Mouse (Mus musculus) forebrain, embryonic 11.5 days (tissue): Measurements from ENCODE around the gene Olfr452. TPM values are rescaled to one million over a fixed set of nuclear protein-coding genes. Genes with fewer than 3 reads are reported as not detected.
A peak's percentile ranks its signal among the peaks of the same experiment; 100 is the strongest.

Source experiments
- ATAC-seq: fragments of 200-750 bp; cut with Nextera tagmentation; replicated peaks from 2 replicates; pipeline ENCODE4 v1.8.0; 2017; ENCODE audit warnings: moderate TSS enrichment; ENCODE audit not compliant: low FRiP score
- DNase-seq: peaks from one replicate; pipeline ENCODE4 v3.0.0-alpha.2; 2017; ENCODE audit warnings: low spot score
- H3K27ac ChIP-seq: fragments of 300-500 bp; sonication (generic); 2 replicates; pipeline ENCODE4 v1.5.1; 2014; ENCODE audit warnings: low read depth, low read length
- H3K27me3 ChIP-seq: fragments of 300-500 bp; sonication (generic); 2 replicates; pipeline ENCODE4 v1.6.1; 2014; ENCODE audit warnings: mild to moderate bottlenecking, low read length, mixed read lengths; ENCODE audit not compliant: control insufficient read depth, insufficient read depth
- H3K36me3 ChIP-seq: fragments of 300-500 bp; sonication (generic); 2 replicates; pipeline ENCODE4 v1.6.1; 2014; ENCODE audit warnings: mild to moderate bottlenecking, low read length, moderate library complexity, mixed read lengths; ENCODE audit not compliant: control insufficient read depth, insufficient read depth
- H3K4me1 ChIP-seq: fragments of 300-500 bp; sonication (generic); replicated peaks from 2 replicates; pipeline ENCODE4 v1.6.1; 2014; ENCODE audit warnings: low read length, mixed read lengths; ENCODE audit not compliant: control insufficient read depth, insufficient read depth
- H3K4me2 ChIP-seq: fragments of 300-500 bp; sonication (generic); 2 replicates; pipeline ENCODE4 v1.6.1; 2014; ENCODE audit warnings: low read depth, mild to moderate bottlenecking, low read length, moderate library complexity, mixed read lengths; ENCODE audit not compliant: severe bottlenecking
- H3K4me3 ChIP-seq: fragments of 300-500 bp; sonication (generic); 2 replicates; pipeline ENCODE4 v1.5.1; 2014; ENCODE audit warnings: low read depth, low read length
- H3K9ac ChIP-seq: fragments of 300-500 bp; sonication (generic); 2 replicates; pipeline ENCODE4 v1.6.1; 2014; ENCODE audit warnings: low read length
- H3K9me3 ChIP-seq: fragments of 300-500 bp; sonication (generic); 2 replicates; pipeline ENCODE4 v1.6.1; 2016; ENCODE audit warnings: low read length, mixed read lengths; ENCODE audit not compliant: control insufficient read depth
- WGBS: fragments of 180-500 bp; shearing (Covaris S2); extraction: QIAGEN DNeasy Blood & Tissue Kit; methylation state at CpG from one replicate; pipeline ENCODE4 v1.1.7; 2014; 5-methylcytosine and 5-hydroxymethylcytosine counted together
- polyA plus RNA-seq: library from polyadenylated mRNA; unstranded; fragments of >200 nt; fragmentation: Nextera tagmentation; extraction: Ambion mirVana; gene quantifications from 2 replicates; pipeline ENCODE4 v1.2.1, GENCODE M21; 2014

The Olfr452 gene
- not detected in 2 replicates for polyA plus RNA-seq

GRCm38 (mm10) chr6:42784793-42785192 is at the start of gene Olfr452:
Olfr452 (plus strand) TSS chr6:42785093.
- no peaks in the 10 kb centered on the region for H3K36me3 ChIP-seq
- H3K4me1 ChIP-seq: no peaks in the 10 kb centered on the region
- no peak for ATAC-seq
- no peak within 1 kb of the TSS for H3K27ac ChIP-seq
- DNase-seq: no peak
- no peak within 1 kb of the TSS for H3K4me2 ChIP-seq
- H3K4me3 ChIP-seq: no peak within 1 kb of the TSS
- H3K9ac ChIP-seq: no peak within 1 kb of the TSS
- H3K27me3 ChIP-seq: no peaks in the 10 kb centered on the region
- H3K9me3 ChIP-seq: no peaks in the 10 kb centered on the region

DNA sequence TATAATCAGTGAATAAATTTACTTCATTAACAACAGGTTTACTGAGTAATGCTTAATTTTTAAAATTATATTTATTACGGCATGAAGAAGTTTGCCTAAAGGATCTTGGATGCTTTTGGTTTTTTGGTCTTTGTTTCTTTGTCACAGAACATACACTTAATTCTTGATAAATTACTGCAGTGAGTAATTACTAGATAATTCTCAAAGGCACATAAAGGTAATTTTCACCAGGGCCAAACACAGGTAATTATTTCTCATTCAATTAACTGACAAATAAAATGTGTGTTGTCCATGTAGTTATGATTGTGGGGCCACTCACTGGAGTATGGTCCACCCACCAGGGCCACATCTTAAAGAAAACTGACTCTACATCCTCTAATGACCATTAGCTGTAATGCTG is 45.8 kb upstream of the Olfr452 start, which contains the start of gene Olfr453:
Gene Olfr453 (plus strand): TSS at position 301 of the 400 bp plus-strand sequence.
- DNase-seq: no peak
- no peak within 1 kb of the TSS for H3K27ac ChIP-seq
- no peaks in the 10 kb centered on the region for H3K27me3 ChIP-seq
- no peak within 1 kb of the TSS for H3K4me3 ChIP-seq
- H3K36me3 ChIP-seq: no peaks in the 10 kb centered on the region
- WGBS: 98% methylated on average over 1 of the region's 1 CpGs
- no peak for ATAC-seq
- no peaks in the 10 kb centered on the region for H3K9me3 ChIP-seq
- no peak within 1 kb of the TSS for H3K4me2 ChIP-seq
- H3K9ac ChIP-seq: no peak within 1 kb of the TSS
- H3K4me1 ChIP-seq: no peaks in the 10 kb centered on the region

GRCm38 (mm10) chr6:42742303-42742702 is 42.6 kb upstream of the Olfr452 start:
- H3K9me3 ChIP-seq: no peaks in the 10 kb centered on the region
- no peak overlapping the region for H3K9ac ChIP-seq
- H3K27me3 ChIP-seq: no peaks in the 10 kb centered on the region
- DNase-seq (no peak), ATAC-seq (no peak)
- no peaks in the 10 kb centered on the region for H3K36me3 ChIP-seq
- no peak overlapping the region for H3K4me3 ChIP-seq
- H3K27ac ChIP-seq: no peak overlapping the region
- H3K4me1 ChIP-seq: no peaks in the 10 kb centered on the region
- H3K4me2 ChIP-seq: no peak overlapping the region
- 89% methylated on average over 5 of the region's 5 CpGs for WGBS

DNA sequence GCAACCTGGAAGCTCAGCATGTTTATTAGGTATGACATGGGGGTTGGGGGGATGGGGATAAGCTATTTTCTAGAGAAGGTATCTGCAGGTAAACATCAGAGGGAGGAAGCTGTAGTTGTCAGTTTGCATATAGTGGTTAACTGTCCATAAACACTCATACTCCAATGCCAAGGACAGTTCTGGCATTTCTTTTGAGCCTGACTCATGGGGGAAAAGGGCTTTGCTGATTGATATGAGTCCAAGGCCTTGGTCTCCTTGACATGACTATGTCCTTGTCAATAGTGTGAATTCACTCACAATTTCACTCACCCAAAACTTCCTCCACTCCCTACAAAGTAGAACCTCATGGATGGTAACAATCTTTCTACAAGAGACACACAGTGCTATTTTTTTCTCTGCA is 37.0 kb upstream of the Olfr452 start:
- Histone ChIP-seq H3K27ac (no peak overlapping the region), H3K9ac (no peak overlapping the region), H3K4me1 (no peaks in the 10 kb centered on the region), H3K27me3 (no peaks in the 10 kb centered on the region), H3K4me2 (no peak overlapping the region), H3K9me3 (no peaks in the 10 kb centered on the region), H3K36me3 (no peaks in the 10 kb centered on the region), H3K4me3 (no peak overlapping the region)
- no peak for ATAC-seq
- DNase-seq: no peak

GRCm38 (mm10) chr6:42756104-42756503 is 28.8 kb upstream of the Olfr452 start, which contains the start of gene Olfr38:
Olfr38 (plus strand) TSS chr6:42756404.
- no peak for DNase-seq
- H3K27me3 ChIP-seq: no peaks in the 10 kb centered on the region
- H3K9ac ChIP-seq: no peak within 1 kb of the TSS
- H3K36me3 ChIP-seq: no peaks in the 10 kb centered on the region
- H3K27ac ChIP-seq: no peak within 1 kb of the TSS
- 79% methylated on average over 1 of the region's 1 CpGs for WGBS
- no peaks in the 10 kb centered on the region for H3K4me1 ChIP-seq
- no peak for ATAC-seq
- H3K4me2 ChIP-seq: no peak within 1 kb of the TSS
- H3K9me3 ChIP-seq: no peaks in the 10 kb centered on the region
- no peak within 1 kb of the TSS for H3K4me3 ChIP-seq

DNA sequence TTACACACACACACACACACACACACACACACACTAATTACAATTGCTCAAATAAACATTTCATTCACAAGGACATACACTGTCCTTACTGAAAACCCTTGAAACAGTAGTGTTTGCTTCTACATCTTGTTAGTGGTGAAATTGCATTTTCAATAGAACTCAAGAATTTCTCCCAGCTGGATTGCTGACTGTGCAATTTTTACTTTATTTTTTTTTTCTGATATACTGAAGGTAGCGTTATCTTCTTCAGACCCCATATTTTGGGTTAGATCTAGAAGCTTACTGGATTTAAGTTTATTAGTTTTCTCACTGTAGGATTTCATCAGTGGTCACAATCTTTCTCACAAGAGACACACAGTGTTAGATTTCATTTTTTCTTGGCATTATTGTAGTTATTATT is 7.8 kb upstream of the Olfr452 start:
- H3K4me1 ChIP-seq: no peaks in the 10 kb centered on the region
- no peaks in the 10 kb centered on the region for H3K9me3 ChIP-seq
- H3K27ac ChIP-seq: no peak overlapping the region
- no peaks in the 10 kb centered on the region for H3K36me3 ChIP-seq
- H3K9ac ChIP-seq: no peak overlapping the region
- WGBS: 90% methylated on average over 1 of the region's 1 CpGs
- no peaks in the 10 kb centered on the region for H3K27me3 ChIP-seq
- no peak overlapping the region for H3K4me2 ChIP-seq
- ATAC-seq (no peak), DNase-seq (no peak)
- no peak overlapping the region for H3K4me3 ChIP-seq

DNA sequence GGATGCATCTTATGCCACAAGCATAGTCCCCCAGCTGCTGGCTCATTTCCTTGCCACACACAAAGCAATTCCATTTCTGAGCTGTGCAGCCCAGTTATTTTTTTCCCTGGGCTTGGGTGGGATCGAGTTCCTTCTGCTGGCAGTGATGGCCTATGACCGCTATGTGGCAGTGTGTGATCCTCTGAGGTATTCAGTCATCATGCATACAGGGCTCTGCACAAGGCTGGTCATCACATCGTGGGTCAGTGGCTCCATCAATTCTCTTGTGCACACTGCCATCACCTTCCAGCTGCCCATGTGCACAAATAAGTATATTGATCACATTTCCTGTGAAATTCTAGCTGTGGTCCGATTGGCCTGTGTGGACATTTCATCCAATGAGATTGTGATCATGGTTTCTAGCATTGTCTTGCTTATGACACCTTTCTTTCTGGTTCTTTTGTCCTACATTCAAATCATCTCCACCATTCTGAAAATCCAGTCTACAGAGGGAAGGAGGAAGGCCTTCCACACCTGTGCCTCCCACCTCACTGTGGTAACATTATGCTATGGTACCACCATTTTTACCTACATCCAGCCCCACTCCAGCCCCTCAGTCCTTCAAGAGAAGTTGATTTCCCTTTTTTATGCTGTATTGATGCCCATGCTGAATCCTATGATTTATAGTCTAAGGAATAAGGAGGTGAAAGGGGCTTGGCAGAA is 5.5 kb downstream of the Olfr452 start:
- no peak overlapping the region for H3K27ac ChIP-seq
- H3K36me3 ChIP-seq: no peaks in the 10 kb centered on the region
- H3K4me2 ChIP-seq: no peak overlapping the region
- no peaks in the 10 kb centered on the region for H3K27me3 ChIP-seq
- no peaks in the 10 kb centered on the region for H3K9me3 ChIP-seq
- DNase-seq (no peak), ATAC-seq (peak; percentile 58; the same call in 1 of the 2 replicates)
- H3K4me3 ChIP-seq: no peak overlapping the region
- no peaks in the 10 kb centered on the region for H3K4me1 ChIP-seq
- WGBS: 42% methylated on average over 4 of the region's 4 CpGs
- no peak overlapping the region for H3K9ac ChIP-seq

DNA sequence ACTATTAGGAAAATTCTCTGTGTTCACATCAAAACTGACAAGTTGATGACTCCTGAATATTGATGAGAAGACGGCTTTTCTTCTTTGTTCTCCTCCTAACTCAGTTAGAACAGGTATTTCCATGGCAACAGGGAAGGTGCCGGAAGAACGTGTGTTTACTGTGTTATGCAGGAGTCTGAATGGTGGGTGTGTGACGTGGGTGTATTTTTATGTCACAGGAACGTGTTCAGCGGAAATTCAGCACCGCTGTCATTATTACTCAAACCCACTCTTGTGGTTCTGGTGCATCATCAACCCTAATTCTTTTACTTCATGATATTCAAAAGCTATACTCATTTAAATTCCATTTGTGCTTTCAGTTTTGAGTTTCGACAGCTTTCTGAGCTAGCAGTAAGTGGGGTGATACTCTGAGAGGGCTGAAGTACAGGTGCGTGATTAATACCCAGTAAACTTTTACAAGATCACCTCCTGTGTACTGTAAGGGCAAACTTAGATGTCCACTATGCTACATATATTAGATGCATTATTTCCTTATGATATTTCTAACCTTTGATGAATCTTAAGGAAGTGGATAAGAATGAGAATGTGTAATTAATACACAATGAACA is 6.2 kb downstream of the Olfr452 start:
- DNase-seq (no peak), ATAC-seq (no peak)
- WGBS: 88% methylated on average over 9 of the region's 9 CpGs

DNA sequence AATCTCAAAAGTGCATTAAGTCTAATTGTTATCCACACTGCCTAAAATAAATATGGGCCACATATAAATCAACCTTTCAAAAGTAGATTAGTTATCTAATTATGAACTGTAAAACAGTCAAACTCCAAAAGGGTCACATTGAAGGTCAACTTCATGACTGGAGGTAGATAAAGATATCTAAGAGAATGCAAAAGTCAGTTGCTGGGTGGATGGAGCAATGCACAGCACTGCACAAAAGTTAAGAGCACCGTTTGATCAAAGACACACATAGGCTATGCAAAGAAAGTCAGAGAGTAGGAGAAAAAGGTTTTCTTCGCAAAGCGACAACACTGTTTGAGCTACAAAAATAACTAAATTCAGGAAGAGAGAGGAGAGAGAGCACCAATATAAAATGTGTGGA is 10.1 kb downstream of the Olfr452 start:
- WGBS: 91% methylated on average over 3 of the region's 3 CpGs

More for the DNA sequence above, 6.2 kb downstream of the Olfr452 start:
- no peak overlapping the region for H3K4me2 ChIP-seq
- no peak overlapping the region for H3K9ac ChIP-seq
- no peaks in the 10 kb centered on the region for H3K36me3 ChIP-seq
- no peaks in the 10 kb centered on the region for H3K9me3 ChIP-seq
- no peaks in the 10 kb centered on the region for H3K27me3 ChIP-seq
- no peak overlapping the region for H3K4me3 ChIP-seq
- no peak overlapping the region for H3K27ac ChIP-seq
- no peaks in the 10 kb centered on the region for H3K4me1 ChIP-seq

More for the DNA sequence above, 10.1 kb downstream of the Olfr452 start:
- H3K36me3 ChIP-seq: no peaks in the 10 kb centered on the region
- no peaks in the 10 kb centered on the region for H3K27me3 ChIP-seq
- no peak for DNase-seq
- H3K9ac ChIP-seq: no peak overlapping the region
- no peaks in the 10 kb centered on the region for H3K4me1 ChIP-seq
- H3K9me3 ChIP-seq: no peaks in the 10 kb centered on the region
- H3K27ac ChIP-seq: no peak overlapping the region
- H3K4me3 ChIP-seq: no peak overlapping the region
- ATAC-seq: no peak
- H3K4me2 ChIP-seq: no peak overlapping the region
